Mouse (Mus musculus): Measurements from ENCODE around the gene Esp16. TPM values are rescaled to one million over a fixed set of nuclear protein-coding genes. Genes with fewer than 3 reads are reported as not detected.
"Not testable (repeated sequence)": the region's sequence is repeated elsewhere in the genome, so short reads cannot be mapped to it uniquely, and the experiment has no call there.

Esp16 gene
- not detected in 2 replicates for polyA plus RNA-seq (2015; fragmentation: Nextera tagmentation; extraction: Ambion mirVana)

- not testable (repeated sequence) for H3K4me3 ChIP-seq (ENCODE audit: low read depth, low read length); H3K4me1 ChIP-seq (ENCODE audit: control insufficient read depth, insufficient read depth, low read length); H3K27me3 ChIP-seq (ENCODE audit: control insufficient read depth, insufficient read depth, low read depth, low read length); H3K27ac ChIP-seq (ENCODE audit: low read length); H3K9me3 ChIP-seq (replicated peaks; ENCODE audit: control insufficient read depth, low read length, poor library complexity, severe bottlenecking); H3K9ac ChIP-seq (ENCODE audit: low read depth, low read length); H3K36me3 ChIP-seq (ENCODE audit: control insufficient read depth, insufficient read depth, low read length); ATAC-seq; H3K4me2 ChIP-seq (ENCODE audit: low read length)
- WGBS: 76% methylated on average over 6 of the region's 6 CpGs
Measured at GRCm38 (mm10) chr17:39535842-39536241, at the start of gene Esp16. Gene Esp16, plus strand, starts transcription at chr17:39536142.

GRCm38 (mm10) chr17:39498043-39498442, 37.9 kb upstream of the Esp16 start:
- H3K9ac ChIP-seq (ENCODE audit: low read depth, low read length); H3K4me2 ChIP-seq (ENCODE audit: low read length); H3K9me3 ChIP-seq (replicated peaks; ENCODE audit: control insufficient read depth, low read length, poor library complexity, severe bottlenecking); ATAC-seq; H3K36me3 ChIP-seq (ENCODE audit: control insufficient read depth, insufficient read depth, low read length); H3K4me3 ChIP-seq (ENCODE audit: low read depth, low read length); H3K4me1 ChIP-seq (ENCODE audit: control insufficient read depth, insufficient read depth, low read length); H3K27me3 ChIP-seq (ENCODE audit: control insufficient read depth, insufficient read depth, low read depth, low read length); H3K27ac ChIP-seq (ENCODE audit: low read length): not testable (repeated sequence)

Other genes starting within 250 kb of the Esp16 start
- not detected in 2 replicates for gene Esp18, start 129.8 kb upstream of the Esp16 start, polyA plus RNA-seq (2015; fragmentation: Nextera tagmentation; extraction: Ambion mirVana)
- gene Esp15, start 104.8 kb downstream of the Esp16 start, polyA plus RNA-seq (2015; fragmentation: Nextera tagmentation; extraction: Ambion mirVana): not detected in 2 replicates